In genomic region chr19:45783933-45784576, GRCm38 (mm10) we compare ENCODE assay signal across 8 mouse cellular contexts. TPM values are rescaled to one million over a fixed set of nuclear protein-coding genes. Genes with fewer than 3 reads are reported as not detected.
DNase-seq lines count a peak whose midpoint lies in the region; ATAC-seq and TF ChIP-seq lines count a peak whose summit lies in the region.

No protein-coding gene starts in this region.

- no peaks in the 10 kb centered on the region for H3K27me3 ChIP-seq in heart, embryonic 15.5 days
- H3K27me3 ChIP-seq in lung, postnatal 0 days (replicated peaks; ENCODE audit: insufficient read depth, low read length), result no peaks in the 10 kb centered on the region

- peak overlapping the region; percentile 61 for H3K4me2 ChIP-seq in heart, embryonic 15.5 days
- peak overlapping the region; percentile 56 for H3K4me2 ChIP-seq in lung, postnatal 0 days (replicated peaks; ENCODE audit: low read depth, low read length)

- intact Hi-C loops in gastrocnemius, adult 2 months (cut with DNase I), result no loop called here
- intact Hi-C loops in gastrocnemius, postnatal 36 days (cut with DNase I), result no loop called here

- 0 out of 2 replicates have a peak, but pooled peaks have one; percentile 40 for TF ChIP-seq EP300 in lung, postnatal 0 days (IDR thresholded peaks at IDR 0.05)

- H3K9ac ChIP-seq in heart, embryonic 15.5 days, result peak overlapping the region; percentile 27; the same call in 1 of the 2 replicates
- H3K9ac ChIP-seq in lung, postnatal 0 days (replicated peaks; ENCODE audit: low read depth), result no peak overlapping the region

- WGBS in heart, embryonic 15.5 days, result 30% methylated on average over 17 of the region's 17 CpGs
- 26% methylated on average over 17 of the region's 17 CpGs for WGBS in lung, postnatal 0 days

- peak; percentile 38 for DNase-seq in gastrocnemius, adult 2 months
- no peak for DNase-seq in gastrocnemius, postnatal 36 days
- DNase-seq in ES-CJ7 (ENCODE audit: low read depth, low spot score), result peak; percentile 28
- DNase-seq in lung, postnatal 0 days (ENCODE audit: low spot score), result peak; percentile 73
- DNase-seq in natural killer cell, adult 2 months (ENCODE audit: low spot score in 2 of 2), result no peak
- DNase-seq in cerebellum, adult 9-10 months, result no peak
- no peak for DNase-seq in retina, postnatal 1 day

- no peak for TF ChIP-seq CTCF in gastrocnemius, adult 2 months (IDR thresholded peaks at IDR 0.05)
- no peak for TF ChIP-seq CTCF in lung, postnatal 0 days (IDR thresholded peaks at IDR 0.05)

- ATAC-seq in heart, embryonic 15.5 days (replicated peaks; ENCODE audit: insufficient number of reproducible peaks, insufficient read depth, low FRiP score, low read depth), result no peak
- peak; percentile 2; the same call in 1 of the 2 replicates for ATAC-seq in lung, postnatal 0 days

- H3K4me3 ChIP-seq in gastrocnemius, adult 2 months, result peak overlapping the region; percentile 99
- H3K4me3 ChIP-seq in heart, embryonic 15.5 days, result peak overlapping the region; percentile 78
- peak overlapping the region; percentile 100; the same call in 1 of the 2 replicates for H3K4me3 ChIP-seq in lung, postnatal 0 days (ENCODE audit: low read depth, low read length)

- peaks cover 32% of the 10 kb centered on the region for H3K4me1 ChIP-seq in heart, embryonic 15.5 days (replicated peaks)
- H3K4me1 ChIP-seq in lung, postnatal 0 days (ENCODE audit: insufficient read depth, low read depth, low read length), result peaks cover 11% of the 10 kb centered on the region

- no peaks in the 10 kb centered on the region for H3K9me3 ChIP-seq in heart, embryonic 15.5 days (replicated peaks)
- H3K9me3 ChIP-seq in lung, postnatal 0 days (ENCODE audit: low read length), result no peaks in the 10 kb centered on the region

- peak overlapping the region; percentile 99 for H3K27ac ChIP-seq in gastrocnemius, adult 2 months
- peak overlapping the region; percentile 62 for H3K27ac ChIP-seq in heart, embryonic 15.5 days
- peak overlapping the region; percentile 99 for H3K27ac ChIP-seq in lung, postnatal 0 days (ENCODE audit: low read length)

- peaks cover 5% of the 10 kb centered on the region; the same call in 1 of the 2 replicates for H3K36me3 ChIP-seq in heart, embryonic 15.5 days
- H3K36me3 ChIP-seq in lung, postnatal 0 days (ENCODE audit: insufficient read depth, low read length), result no peaks in the 10 kb centered on the region

RNA-seq across cellular contexts. Expression of gene Mgea5, which starts 0.4 kb away (rescaled TPM):
- 10 to 100 TPM; 35.2 to 41.8 TPM for total RNA-seq in gastrocnemius, adult 2 months (2021)
- total RNA-seq in gastrocnemius, postnatal 36 days (2021), result 10 to 100 TPM; 26.2 to 31.1 TPM
- 33.8 and 38.1 TPM in 2 replicates for polyA plus RNA-seq in heart, embryonic 15.5 days (2015; fragmentation: Nextera tagmentation; extraction: Ambion mirVana)
- polyA plus RNA-seq in lung, postnatal 0 days (2015; fragmentation: Nextera tagmentation; extraction: Ambion mirVana), result 26.4 and 33.9 TPM in 2 replicates

RNA-seq across cellular contexts. Expression of gene Kcnip2, which starts 31.8 kb away (rescaled TPM):
- total RNA-seq in gastrocnemius, adult 2 months (2021), result under 1 TPM; 0.48 to 0.70 TPM
- under 1 TPM; 0.17 to 0.38 TPM for total RNA-seq in gastrocnemius, postnatal 36 days (2021)
- polyA plus RNA-seq in heart, embryonic 15.5 days (2015; fragmentation: Nextera tagmentation; extraction: Ambion mirVana), result 6.9 and 10.0 TPM in 2 replicates
- 1.0 and 1.4 TPM in 2 replicates for polyA plus RNA-seq in lung, postnatal 0 days (2015; fragmentation: Nextera tagmentation; extraction: Ambion mirVana)

RNA-seq across cellular contexts. Expression of gene Npm3, which starts 34.7 kb away (rescaled TPM):
- total RNA-seq in gastrocnemius, adult 2 months (2021), result 10 to 100 TPM; 11.0 to 13.3 TPM
- total RNA-seq in gastrocnemius, postnatal 36 days (2021), result 10 to 100 TPM; 10.6 to 12.0 TPM
- polyA plus RNA-seq in heart, embryonic 15.5 days (2015; fragmentation: Nextera tagmentation; extraction: Ambion mirVana), result 8.4 and 9.1 TPM in 2 replicates
- polyA plus RNA-seq in lung, postnatal 0 days (2015; fragmentation: Nextera tagmentation; extraction: Ambion mirVana), result 7.7 and 8.1 TPM in 2 replicates

RNA-seq across cellular contexts. Expression of gene Fgf8, which starts 41.3 kb away (rescaled TPM):
- not detected for total RNA-seq in gastrocnemius, adult 2 months (2021)
- not detected for total RNA-seq in gastrocnemius, postnatal 36 days (2021)
- polyA plus RNA-seq in heart, embryonic 15.5 days (2015; fragmentation: Nextera tagmentation; extraction: Ambion mirVana), result 0.47 and 0.52 TPM in 2 replicates
- polyA plus RNA-seq in lung, postnatal 0 days (2015; fragmentation: Nextera tagmentation; extraction: Ambion mirVana), result not detected in 2 replicates

Comparison
In these comparisons a context has a peak if more than half of its experiments do, and no peak if none do; other contexts are left out.
1. DNase-seq: peak in gastrocnemius, adult 2 months (single experiment), ES-CJ7 (single experiment) and lung, postnatal 0 days (single experiment); none in gastrocnemius, postnatal 36 days (0 of 2), natural killer cell, adult 2 months (0 of 2), cerebellum, adult 9-10 months (single experiment) and retina, postnatal 1 day (single experiment).
2. Peak in every context shown above with its lines, with median percentiles within 50 percentile points of each other: H3K27ac ChIP-seq and H3K4me3 ChIP-seq.